In the genomic region with DNA sequence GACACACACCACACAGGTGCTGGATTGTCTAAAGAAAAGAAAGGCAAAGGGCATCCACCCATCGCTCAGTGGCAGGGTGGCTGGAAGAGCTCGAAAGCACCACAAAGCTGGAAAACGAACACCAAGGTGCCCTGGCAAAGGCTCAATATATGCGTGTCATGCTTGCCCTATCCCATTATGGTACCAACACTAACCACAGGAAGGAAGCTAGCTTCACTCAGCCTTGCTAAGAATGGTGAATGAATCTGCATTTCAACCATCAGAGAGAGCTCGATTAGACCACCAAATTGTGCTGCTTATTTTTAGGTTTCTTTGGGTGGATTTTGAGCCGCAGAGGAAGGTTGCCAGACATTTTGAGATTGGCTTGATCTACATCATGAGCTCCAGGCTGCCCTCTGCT, we compare ENCODE assay signal across 19 mouse cellular contexts. TPM values are rescaled to one million over a fixed set of nuclear protein-coding genes. Genes with fewer than 3 reads are reported as not detected.
"Had no signal": no experiment of that assay in that cellular context is flagged by ENCODE, and none has a peak within 500 bp of the region (broad histone marks: within the 10 kb centered on the region; RNA-seq: fewer than 3 reads in every experiment).

No protein-coding gene starts in this region.

- H3K36me3 ChIP-seq: liver, embryonic 13.5 days; liver, embryonic 15.5 days; lung, embryonic 15.5 days; midbrain, embryonic 10.5 days; midbrain, embryonic 12.5 days; midbrain, embryonic 15.5 days; neural tube, embryonic 12.5 days; stomach, embryonic 15.5 days had no signal

- H3K9ac ChIP-seq: liver, embryonic 13.5 days; liver, embryonic 15.5 days; liver, postnatal 0 days; lung, embryonic 15.5 days; midbrain, embryonic 12.5 days; midbrain, embryonic 15.5 days; neural tube, embryonic 12.5 days; stomach, embryonic 15.5 days had no signal

- H3K27ac ChIP-seq: liver, embryonic 13.5 days; liver, embryonic 15.5 days; lung, embryonic 15.5 days; macrophage; midbrain, embryonic 10.5 days; midbrain, embryonic 12.5 days; midbrain, embryonic 15.5 days; neural tube, embryonic 12.5 days; stomach, embryonic 15.5 days had no signal

- H3K9me3 ChIP-seq: liver, embryonic 13.5 days; liver, embryonic 15.5 days; lung, embryonic 15.5 days; midbrain, embryonic 10.5 days; midbrain, embryonic 12.5 days; midbrain, embryonic 15.5 days; neural tube, embryonic 12.5 days; stomach, embryonic 15.5 days had no signal

- H3K4me3 ChIP-seq: liver, embryonic 13.5 days; liver, embryonic 15.5 days; lung, embryonic 15.5 days; midbrain, embryonic 10.5 days; midbrain, embryonic 12.5 days; midbrain, embryonic 15.5 days; neural tube, embryonic 12.5 days; stomach, embryonic 15.5 days had no signal

- DNase-seq: liver, embryonic 13.5 days; liver, postnatal 0 days; lung, adult 2 months; lung, postnatal 14 days; lung, postnatal 36 days; right cerebral cortex, postnatal 14 days; thymus, adult 18-20 months; thymus, postnatal 14 days; thymus, postnatal 36 days had no signal

- H3K27me3 ChIP-seq: liver, embryonic 13.5 days; liver, embryonic 15.5 days; lung, embryonic 15.5 days; midbrain, embryonic 12.5 days; midbrain, embryonic 15.5 days; neural tube, embryonic 12.5 days; stomach, embryonic 15.5 days had no signal

- H3K4me1 ChIP-seq: lung, embryonic 15.5 days; midbrain, embryonic 10.5 days; midbrain, embryonic 12.5 days; midbrain, embryonic 15.5 days; neural tube, embryonic 12.5 days; stomach, embryonic 15.5 days had no signal

- H3K4me2 ChIP-seq: liver, embryonic 13.5 days; liver, embryonic 15.5 days; lung, embryonic 15.5 days; midbrain, embryonic 12.5 days; midbrain, embryonic 15.5 days; neural tube, embryonic 12.5 days; stomach, embryonic 15.5 days had no signal

- ATAC-seq: liver, postnatal 0 days; lung, postnatal 0 days; midbrain, embryonic 15.5 days had no signal

RNA-seq across cellular contexts. Expression of gene Ophn1, which starts 13.4 kb away (rescaled TPM):
- total RNA-seq: monocyte, adult 5-6 weeks had no signal
